Mouse (Mus musculus) layer of hippocampus, adult 8-10 months (tissue): ENCODE data around the gene Ctf1. TPM values are rescaled to one million over a fixed set of nuclear protein-coding genes. Genes with fewer than 3 reads are reported as not detected.
"Not testable (repeated sequence)": the region's sequence is repeated elsewhere in the genome, so short reads cannot be mapped to it uniquely, and the experiment has no call there.

Experiments
- DNase-seq, 2 experiments: peaks; one replicate each; pipeline ENCODE4 v3.0.0; 2022; ENCODE audit warnings: low spot score in 2 of 2
- total RNA-seq, 4 experiments: library from RNA; stranded (reverse); gene quantifications; 2 replicates each; pipeline ENCODE4 v1.2.4; 2022

Gene Ctf1
- total RNA-seq, 4 experiments from 2014 or later = 3.1 to 5.2 (median 3.5) TPM

GRCm38 (mm10) chr7:127732066-127732465, 19.5 kb downstream of the Ctf1 start, which contains the start of gene Ctf2:
Gene Ctf2 (minus strand): TSS chr7:127732166.
- not testable (repeated sequence) for DNase-seq

GRCm38 (mm10) chr7:127744366-127745045, 32.0 kb downstream of the Ctf1 start, which contains the start of gene Fbxl19:
Gene Fbxl19 (plus strand): TSS chr7:127744543.
- peak in 1 of 2 experiments; percentile 72 for DNase-seq

- peak; percentile 95 to 98 for DNase-seq
These were observed 32.7 kb downstream of the Ctf1 start for GRCm38 (mm10) chr7:127745251-127745651.

- peak; percentile 99 for DNase-seq
These were observed 33.3 kb downstream of the Ctf1 start for GRCm38 (mm10) chr7:127745652-127746493.

GRCm38 (mm10) chr7:127746494-127747491, 34.3 kb downstream of the Ctf1 start:
- DNase-seq = no peak

- no peak for DNase-seq
These were observed 35.2 kb downstream of the Ctf1 start for GRCm38 (mm10) chr7:127747559-127748234.

- DNase-seq = no peak
These were observed 35.7 kb downstream of the Ctf1 start for GRCm38 (mm10) chr7:127748235-127748560.

- DNase-seq = no peak
These were observed 37.9 kb downstream of the Ctf1 start for GRCm38 (mm10) chr7:127750131-127751127.

- no peak for DNase-seq
These were observed 39.1 kb downstream of the Ctf1 start for GRCm38 (mm10) chr7:127751619-127752018.

GRCm38 (mm10) chr7:127752069-127752468, 39.5 kb downstream of the Ctf1 start:
- DNase-seq = no peak

- no peak for DNase-seq
These were observed 40.6 kb downstream of the Ctf1 start for GRCm38 (mm10) chr7:127753158-127753557.

- DNase-seq = no peak
These were observed 41.2 kb downstream of the Ctf1 start for GRCm38 (mm10) chr7:127753741-127754140.

GRCm38 (mm10) chr7:127759716-127760115, 47.2 kb downstream of the Ctf1 start:
- no peak for DNase-seq

GRCm38 (mm10) chr7:127760478-127760877, 47.9 kb downstream of the Ctf1 start:
- DNase-seq = no peak

GRCm38 (mm10) chr7:127761026-127761425, 48.5 kb downstream of the Ctf1 start:
- no peak for DNase-seq

- no peak for DNase-seq
These were observed 51.1 kb downstream of the Ctf1 start for GRCm38 (mm10) chr7:127763642-127764041.

GRCm38 (mm10) chr7:127765756-127766155, 53.2 kb downstream of the Ctf1 start:
- no peak for DNase-seq

- DNase-seq = no peak
These were observed 54.5 kb downstream of the Ctf1 start for GRCm38 (mm10) chr7:127766851-127767609.
